Mouse (Mus musculus): ENCODE results near the gene Bcam. TPM values are rescaled to one million over a fixed set of nuclear protein-coding genes. Genes with fewer than 3 reads are reported as not detected.

Bcam gene
- polyA plus RNA-seq, 1 experiment from 2014 or later = 101 TPM

DNA sequence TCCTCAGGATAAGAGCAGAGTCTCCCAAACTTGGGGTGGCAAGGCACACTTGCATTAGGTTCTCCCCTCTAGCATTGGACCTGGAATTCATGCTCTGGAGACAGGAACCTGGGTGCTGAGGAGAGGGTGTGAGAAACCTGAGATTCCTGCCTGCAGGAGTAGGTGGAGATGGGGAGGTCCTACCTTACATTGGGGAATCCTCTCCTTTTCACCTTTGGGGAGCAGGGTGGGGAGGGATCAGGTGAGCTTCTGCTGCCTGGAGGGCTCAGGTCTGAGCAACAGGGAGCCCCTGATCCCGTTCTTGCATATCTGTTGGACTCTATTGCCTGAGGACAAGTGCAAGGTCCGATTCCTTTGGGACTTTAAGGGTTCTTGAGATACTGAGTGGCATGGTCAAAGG lies 54.0 kb downstream of the Bcam start:
- Histone ChIP-seq H3K36me3 (ENCODE audit: control insufficient read depth, insufficient read depth, low read length) (peaks cover 55% of the 10 kb centered on the region), H3K27ac (replicated peaks; ENCODE audit: low read depth, low read length) (no peak overlapping the region), H3K27me3 (replicated peaks; ENCODE audit: control insufficient read depth, insufficient read depth, low read length) (no peaks in the 10 kb centered on the region), H3K9ac (ENCODE audit: low read depth, low read length) (no peak overlapping the region), H3K4me2 (ENCODE audit: low read depth, low read length) (no peak overlapping the region), H3K9me3 (ENCODE audit: control insufficient read depth, low read length) (peaks cover 15% of the 10 kb centered on the region), H3K4me1 (ENCODE audit: control insufficient read depth, insufficient read depth, low read length) (0 out of 2 replicates have a peak, but pooled peaks cover 4% of the 10 kb centered on the region), H3K4me3 (ENCODE audit: low read depth, low read length) (no peak overlapping the region)
- WGBS = 74% methylated on average over 2 of the region's 2 CpGs
- no peak for ATAC-seq (ENCODE audit: low read depth)
- DNase-seq (ENCODE audit: low spot score) = no peak

DNA sequence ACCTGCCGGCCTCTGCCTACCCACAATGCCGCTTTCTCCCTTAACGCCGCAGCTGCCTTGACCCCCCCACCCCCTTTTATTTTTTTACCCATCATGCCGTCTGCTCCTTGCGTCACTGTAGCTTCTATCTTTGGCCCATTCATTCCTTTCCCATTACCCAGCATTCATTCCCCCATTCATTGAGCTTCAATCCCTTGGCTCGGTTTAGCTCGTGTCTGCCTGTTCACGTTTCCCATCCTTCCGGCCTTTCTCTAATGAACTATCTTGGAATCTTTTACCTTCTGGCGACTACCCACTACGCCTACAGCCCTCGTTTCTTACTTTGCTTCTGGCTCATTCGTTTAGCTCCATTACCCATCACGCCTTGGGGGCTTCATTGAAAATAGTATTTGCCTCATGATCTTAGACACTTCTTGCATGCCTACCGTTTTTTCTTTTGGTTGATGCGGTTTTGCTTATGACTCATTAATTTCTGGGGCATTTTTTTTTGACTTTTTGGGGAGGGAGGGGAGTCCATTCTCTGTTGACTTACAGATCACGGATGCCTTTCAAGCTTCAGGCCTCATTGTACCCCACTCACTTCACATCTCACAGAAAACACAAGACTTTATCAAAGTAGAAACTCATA lies 54.6 kb downstream of the Bcam start:
- 6% methylated on average over 18 of the region's 18 CpGs for WGBS
- peaks cover 55% of the 10 kb centered on the region for H3K36me3 ChIP-seq (ENCODE audit: control insufficient read depth, insufficient read depth, low read length)
- H3K4me1 ChIP-seq (ENCODE audit: control insufficient read depth, insufficient read depth, low read length) = 0 out of 2 replicates have a peak, but pooled peaks cover 4% of the 10 kb centered on the region
- H3K27ac ChIP-seq (replicated peaks; ENCODE audit: low read depth, low read length) = peak overlapping the region; percentile 88
- peaks cover 9% of the 10 kb centered on the region for H3K9me3 ChIP-seq (ENCODE audit: control insufficient read depth, low read length)
- peak overlapping the region; percentile 65 for H3K4me2 ChIP-seq (ENCODE audit: low read depth, low read length)
- DNase-seq (ENCODE audit: low spot score) (no peak), ATAC-seq (ENCODE audit: low read depth) (no peak)
- peak overlapping the region; percentile 57 for H3K9ac ChIP-seq (ENCODE audit: low read depth, low read length)
- peak overlapping the region; percentile 37 for H3K4me3 ChIP-seq (ENCODE audit: low read depth, low read length)
- H3K27me3 ChIP-seq (replicated peaks; ENCODE audit: control insufficient read depth, insufficient read depth, low read length) = no peaks in the 10 kb centered on the region

DNA sequence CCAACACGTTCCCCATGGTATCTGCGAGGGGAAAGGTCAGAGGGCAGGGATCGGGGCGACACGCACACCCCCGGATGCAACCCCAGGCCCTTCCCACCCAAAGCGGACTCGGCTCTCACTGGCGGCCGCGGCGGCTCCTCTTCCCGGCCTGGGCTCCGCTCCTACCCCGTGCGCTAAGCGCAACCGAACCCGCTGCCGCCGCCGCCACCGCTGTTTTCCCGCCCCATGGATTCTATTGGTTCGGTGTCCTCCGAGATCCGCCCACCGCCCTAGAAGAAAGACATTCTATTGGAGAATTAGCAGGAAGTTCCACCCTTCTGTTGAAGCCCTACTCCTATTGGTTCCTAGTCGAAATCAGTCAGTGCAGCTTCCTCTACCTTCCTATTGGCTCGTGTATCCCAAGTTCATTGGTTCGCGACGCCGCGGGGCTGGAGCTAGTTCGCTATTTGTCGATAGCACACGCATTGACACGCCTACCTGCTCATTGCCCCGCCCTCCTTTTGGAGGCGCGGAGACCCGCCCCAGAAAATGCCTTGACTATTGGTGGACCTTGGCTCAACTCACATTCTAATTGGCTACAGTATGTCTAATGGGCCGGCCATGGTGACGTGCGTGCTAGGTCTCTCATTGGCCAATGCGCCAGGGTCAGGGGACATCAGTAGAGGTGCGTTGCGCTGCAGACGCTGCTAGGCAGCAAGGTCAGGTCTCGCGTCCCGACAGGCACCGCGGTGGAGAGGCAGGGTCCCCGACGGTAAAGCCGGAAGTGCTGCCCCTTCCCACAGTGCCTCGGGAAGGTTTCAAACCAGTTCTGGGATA lies 55.4 kb downstream of the Bcam start, which contains the start of gene Tomm40:
Gene Tomm40 (minus strand): TSS at position 200 of the 816 bp plus-strand sequence.
- Histone ChIP-seq H3K4me1 (ENCODE audit: control insufficient read depth, insufficient read depth, low read length) (0 out of 2 replicates have a peak, but pooled peaks cover 4% of the 10 kb centered on the region), H3K27me3 (replicated peaks; ENCODE audit: control insufficient read depth, insufficient read depth, low read length) (no peaks in the 10 kb centered on the region), H3K9ac (ENCODE audit: low read depth, low read length) (peak within 1 kb of the TSS; percentile 97), H3K27ac (replicated peaks; ENCODE audit: low read depth, low read length) (peak within 1 kb of the TSS; percentile 88), H3K36me3 (ENCODE audit: control insufficient read depth, insufficient read depth, low read length) (peaks cover 53% of the 10 kb centered on the region), H3K9me3 (ENCODE audit: control insufficient read depth, low read length) (peaks cover 2% of the 10 kb centered on the region; the same call in 1 of the 2 replicates), H3K4me3 (ENCODE audit: low read depth, low read length) (peak within 1 kb of the TSS; percentile 87), H3K4me2 (ENCODE audit: low read depth, low read length) (peak within 1 kb of the TSS; percentile 90)
- peak; percentile 100 for DNase-seq (ENCODE audit: low spot score)
- WGBS = 0% methylated on average over 32 of the region's 59 CpGs
- peak; percentile 99 for ATAC-seq (ENCODE audit: low read depth)

DNA sequence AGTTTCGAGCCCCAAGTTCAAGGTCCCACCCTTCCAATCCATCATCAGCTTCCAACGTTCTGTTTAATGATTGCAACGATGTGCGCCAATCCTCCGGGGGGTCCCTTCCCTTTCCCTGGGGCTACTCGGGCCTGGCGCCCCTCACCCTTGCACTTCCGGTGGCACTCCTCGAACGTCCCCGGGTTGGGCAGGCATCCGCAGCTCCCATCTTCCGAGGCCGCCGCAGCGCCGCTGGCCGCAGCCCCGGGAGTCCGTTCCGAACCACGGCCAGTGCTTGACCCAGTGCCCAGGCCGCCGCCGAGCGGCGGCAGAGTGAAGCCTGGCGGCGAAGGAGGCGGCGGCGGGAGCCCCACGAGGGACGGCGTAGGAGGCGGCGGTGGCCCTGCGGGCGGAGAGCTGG lies 56.0 kb downstream of the Bcam start:
- Histone ChIP-seq H3K9ac (ENCODE audit: low read depth, low read length) (peak overlapping the region; percentile 97), H3K27me3 (replicated peaks; ENCODE audit: control insufficient read depth, insufficient read depth, low read length) (no peaks in the 10 kb centered on the region), H3K4me1 (ENCODE audit: control insufficient read depth, insufficient read depth, low read length) (0 out of 2 replicates have a peak, but pooled peaks cover 4% of the 10 kb centered on the region), H3K9me3 (ENCODE audit: control insufficient read depth, low read length) (no peaks in the 10 kb centered on the region), H3K4me3 (ENCODE audit: low read depth, low read length) (peak overlapping the region; percentile 87), H3K36me3 (ENCODE audit: control insufficient read depth, insufficient read depth, low read length) (peaks cover 52% of the 10 kb centered on the region), H3K4me2 (ENCODE audit: low read depth, low read length) (peak overlapping the region; percentile 90), H3K27ac (replicated peaks; ENCODE audit: low read depth, low read length) (peak overlapping the region; percentile 75)
- DNase-seq (ENCODE audit: low spot score) = no peak
- ATAC-seq (ENCODE audit: low read depth) = no peak
- under 1% methylated on average over 34 of the region's 39 CpGs for WGBS

DNA sequence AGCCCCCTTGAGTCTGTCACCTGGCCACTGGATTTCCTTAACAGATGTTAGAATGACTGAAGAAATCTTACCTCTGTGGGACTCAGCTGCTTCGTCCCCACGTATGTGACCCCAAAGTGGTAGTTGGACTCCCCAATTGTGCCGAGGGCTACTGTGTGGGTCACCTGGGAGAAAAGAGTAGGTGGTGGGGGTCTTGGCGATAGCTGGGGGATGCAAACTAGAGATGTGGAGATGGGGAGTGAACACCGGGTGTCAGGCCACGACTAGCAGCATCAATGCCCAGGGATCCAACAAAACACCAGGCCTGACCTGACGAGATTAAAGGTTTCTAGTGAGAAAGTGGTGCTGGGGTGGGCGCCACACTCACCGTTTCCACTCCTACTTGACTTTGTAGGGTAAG lies 57.2 kb downstream of the Bcam start:
- no peak overlapping the region for H3K4me3 ChIP-seq (ENCODE audit: low read depth, low read length)
- H3K9ac ChIP-seq (ENCODE audit: low read depth, low read length) = no peak overlapping the region
- H3K36me3 ChIP-seq (ENCODE audit: control insufficient read depth, insufficient read depth, low read length) = peaks cover 52% of the 10 kb centered on the region
- no peaks in the 10 kb centered on the region for H3K9me3 ChIP-seq (ENCODE audit: control insufficient read depth, low read length)
- H3K27me3 ChIP-seq (replicated peaks; ENCODE audit: control insufficient read depth, insufficient read depth, low read length) = no peaks in the 10 kb centered on the region
- no peak overlapping the region for H3K4me2 ChIP-seq (ENCODE audit: low read depth, low read length)
- ATAC-seq (ENCODE audit: low read depth) (no peak), DNase-seq (ENCODE audit: low spot score) (no peak)
- 86% methylated on average over 9 of the region's 9 CpGs for WGBS
- H3K4me1 ChIP-seq (ENCODE audit: control insufficient read depth, insufficient read depth, low read length) = 0 out of 2 replicates have a peak, but pooled peaks cover 4% of the 10 kb centered on the region
- no peak overlapping the region for H3K27ac ChIP-seq (replicated peaks; ENCODE audit: low read depth, low read length)

DNA sequence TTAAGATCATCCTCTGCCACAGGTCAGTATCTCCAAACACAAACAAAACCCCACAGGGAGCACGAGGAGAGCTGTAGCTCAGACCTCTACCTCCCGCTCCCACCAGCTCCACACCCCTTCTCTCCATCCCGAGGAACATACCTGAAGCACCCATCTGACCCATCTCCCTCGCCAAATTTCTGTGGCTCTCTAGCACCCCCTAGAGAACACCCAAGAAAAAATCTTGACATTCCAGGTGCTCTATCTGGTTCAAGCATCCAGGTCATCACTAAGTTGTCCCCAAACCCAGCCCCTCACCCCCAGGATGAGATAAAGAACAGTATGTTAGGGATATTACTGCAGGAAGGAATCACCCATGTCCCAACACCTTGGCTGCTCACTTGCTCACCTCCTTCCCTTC lies 57.6 kb downstream of the Bcam start:
- H3K9me3 ChIP-seq (ENCODE audit: control insufficient read depth, low read length) = no peaks in the 10 kb centered on the region
- no peaks in the 10 kb centered on the region for H3K27me3 ChIP-seq (replicated peaks; ENCODE audit: control insufficient read depth, insufficient read depth, low read length)
- no peak overlapping the region for H3K27ac ChIP-seq (replicated peaks; ENCODE audit: low read depth, low read length)
- 45% methylated on average over 4 of the region's 4 CpGs for WGBS
- no peak overlapping the region for H3K4me3 ChIP-seq (ENCODE audit: low read depth, low read length)
- no peak for DNase-seq (ENCODE audit: low spot score)
- no peak overlapping the region for H3K9ac ChIP-seq (ENCODE audit: low read depth, low read length)
- peaks cover 53% of the 10 kb centered on the region for H3K36me3 ChIP-seq (ENCODE audit: control insufficient read depth, insufficient read depth, low read length)
- H3K4me1 ChIP-seq (ENCODE audit: control insufficient read depth, insufficient read depth, low read length) = 0 out of 2 replicates have a peak, but pooled peaks cover 4% of the 10 kb centered on the region
- ATAC-seq (ENCODE audit: low read depth) = no peak
- no peak overlapping the region for H3K4me2 ChIP-seq (ENCODE audit: low read depth, low read length)

DNA sequence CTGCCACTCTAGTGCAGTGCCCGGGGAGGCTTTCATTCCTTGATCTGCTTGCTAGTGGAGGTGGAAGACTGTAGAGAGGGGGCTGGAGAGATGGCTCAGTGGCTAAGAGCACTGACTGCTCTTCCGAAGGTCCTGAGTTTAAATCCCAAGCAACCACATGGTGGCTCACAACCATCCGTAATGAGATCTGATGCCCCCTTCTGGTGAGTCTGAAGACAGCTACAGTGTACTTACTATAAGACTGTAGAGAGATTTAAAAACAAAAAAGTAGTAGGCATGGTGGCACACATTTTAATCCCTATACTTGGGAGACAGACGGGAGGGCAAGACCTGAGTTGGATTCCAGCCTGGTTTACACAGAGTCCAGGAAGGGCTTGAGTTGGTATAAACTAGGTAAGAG lies 58.4 kb downstream of the Bcam start:
- no peak overlapping the region for H3K27ac ChIP-seq (replicated peaks; ENCODE audit: low read depth, low read length)
- H3K4me1 ChIP-seq (ENCODE audit: control insufficient read depth, insufficient read depth, low read length) = 0 out of 2 replicates have a peak, but pooled peaks cover 4% of the 10 kb centered on the region
- H3K36me3 ChIP-seq (ENCODE audit: control insufficient read depth, insufficient read depth, low read length) = peaks cover 60% of the 10 kb centered on the region
- no peaks in the 10 kb centered on the region for H3K27me3 ChIP-seq (replicated peaks; ENCODE audit: control insufficient read depth, insufficient read depth, low read length)
- H3K9me3 ChIP-seq (ENCODE audit: control insufficient read depth, low read length) = no peaks in the 10 kb centered on the region
- no peak overlapping the region for H3K4me2 ChIP-seq (ENCODE audit: low read depth, low read length)
- 74% methylated on average over 4 of the region's 4 CpGs for WGBS
- DNase-seq (ENCODE audit: low spot score) = no peak
- ATAC-seq (ENCODE audit: low read depth) = no peak
- H3K9ac ChIP-seq (ENCODE audit: low read depth, low read length) = no peak overlapping the region
- H3K4me3 ChIP-seq (ENCODE audit: low read depth, low read length) = no peak overlapping the region

DNA sequence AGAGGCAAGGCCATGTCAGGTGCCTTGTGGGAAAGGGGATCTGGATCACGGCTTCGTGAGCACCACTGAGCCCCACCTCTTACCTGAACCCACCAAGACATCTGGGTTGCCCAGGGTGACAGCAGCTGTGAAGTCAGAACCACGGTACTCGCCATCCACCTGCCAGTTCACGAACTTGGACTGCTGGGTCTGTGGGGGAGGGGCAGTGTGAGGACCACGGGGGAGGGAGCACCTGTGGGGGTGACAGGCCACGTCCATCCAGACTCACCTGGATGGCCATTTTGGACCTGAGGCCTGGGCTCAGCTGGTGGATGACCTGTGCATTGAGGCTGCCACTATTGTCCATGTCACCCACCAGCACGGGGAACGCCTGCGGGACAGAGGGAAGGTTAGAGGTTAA lies 60.2 kb downstream of the Bcam start:
- H3K4me2 ChIP-seq (ENCODE audit: low read depth, low read length) = no peak overlapping the region
- WGBS = 93% methylated on average over 9 of the region's 10 CpGs
- DNase-seq (ENCODE audit: low spot score) (no peak), ATAC-seq (ENCODE audit: low read depth) (no peak)
- peaks cover 67% of the 10 kb centered on the region for H3K36me3 ChIP-seq (ENCODE audit: control insufficient read depth, insufficient read depth, low read length)
- H3K9me3 ChIP-seq (ENCODE audit: control insufficient read depth, low read length) = no peaks in the 10 kb centered on the region
- H3K9ac ChIP-seq (ENCODE audit: low read depth, low read length) = no peak overlapping the region
- no peak overlapping the region for H3K27ac ChIP-seq (replicated peaks; ENCODE audit: low read depth, low read length)
- no peaks in the 10 kb centered on the region for H3K27me3 ChIP-seq (replicated peaks; ENCODE audit: control insufficient read depth, insufficient read depth, low read length)
- H3K4me1 ChIP-seq (ENCODE audit: control insufficient read depth, insufficient read depth, low read length) = no peaks in the 10 kb centered on the region
- no peak overlapping the region for H3K4me3 ChIP-seq (ENCODE audit: low read depth, low read length)

Measured in embryonic facial prominence, embryonic 14.5 days (tissue).